Mouse (Mus musculus): ENCODE measurements around the gene Sbsn.
A peak's percentile ranks its signal among the peaks of the same experiment; 100 is the strongest.

GRCm38 (mm10) chr7:30729396-30730063, 21.7 kb upstream of the Sbsn start, which contains the start of gene Tmem147:
- peak; percentile 66 for TF ChIP-seq CTCF (IDR thresholded peaks at IDR 0.05; ENCODE audit: low read depth)
- TF ChIP-seq EP300 (IDR thresholded peaks at IDR 0.05; ENCODE audit: low read depth) = peak; percentile 67; the same call in 1 of the 2 replicates

Measured in liver, postnatal 0 days (tissue).